Mouse (Mus musculus): ENCODE results near the gene Prcc. TPM values are rescaled to one million over a fixed set of nuclear protein-coding genes. Genes with fewer than 3 reads are reported as not detected.
"Not testable (repeated sequence)": the region's sequence is repeated elsewhere in the genome, so short reads cannot be mapped to it uniquely, and the experiment has no call there.

Prcc gene
- polyA plus RNA-seq, 1 experiment from 2014 or later: 7.1 TPM

DNA sequence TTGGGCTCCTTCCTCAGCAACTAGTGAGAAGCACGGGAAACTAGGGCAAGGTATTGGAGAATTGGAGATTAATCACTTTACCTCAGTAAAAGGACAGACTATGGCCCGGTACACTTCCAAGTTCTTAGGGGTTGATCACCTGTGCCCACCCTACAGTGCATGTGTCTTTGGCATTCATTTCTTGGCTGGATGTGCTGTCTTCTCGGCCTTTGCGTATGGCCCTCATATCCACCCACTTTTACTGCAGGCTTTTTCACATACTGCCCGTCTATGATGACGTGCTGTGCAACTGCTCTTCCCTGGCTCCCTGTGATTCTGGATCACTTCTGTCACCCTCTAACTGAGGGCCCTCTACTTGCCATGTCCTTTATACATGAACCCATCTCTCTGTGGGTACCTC, 1.0 kb upstream of the Prcc start:
- H3K27me3 ChIP-seq (ENCODE audit: control insufficient read depth, insufficient read depth, low read length): no peaks in the 10 kb centered on the region
- peaks cover 5% of the 10 kb centered on the region for H3K4me1 ChIP-seq (replicated peaks; ENCODE audit: control insufficient read depth, insufficient read depth)
- no peak overlapping the region for H3K4me3 ChIP-seq (ENCODE audit: low read depth, low read length)
- H3K4me2 ChIP-seq (replicated peaks; ENCODE audit: low read depth): peak overlapping the region; percentile 53; the same call in 1 of the 2 replicates
- WGBS: 89% methylated on average over 6 of the region's 6 CpGs
- no peak for DNase-seq (ENCODE audit: low spot score)
- no peak for TF ChIP-seq EP300 (optimal IDR thresholded peaks at IDR 0.05)
- H3K27ac ChIP-seq (replicated peaks): no peak overlapping the region
- no peak for ATAC-seq (ENCODE audit: low FRiP score, low TSS enrichment)
- no peak overlapping the region for H3K9ac ChIP-seq (ENCODE audit: low read length)
- H3K9me3 ChIP-seq (ENCODE audit: control insufficient read depth, low read length): no peaks in the 10 kb centered on the region
- H3K36me3 ChIP-seq (ENCODE audit: control insufficient read depth, insufficient read depth, low read length): no peaks in the 10 kb centered on the region

DNA sequence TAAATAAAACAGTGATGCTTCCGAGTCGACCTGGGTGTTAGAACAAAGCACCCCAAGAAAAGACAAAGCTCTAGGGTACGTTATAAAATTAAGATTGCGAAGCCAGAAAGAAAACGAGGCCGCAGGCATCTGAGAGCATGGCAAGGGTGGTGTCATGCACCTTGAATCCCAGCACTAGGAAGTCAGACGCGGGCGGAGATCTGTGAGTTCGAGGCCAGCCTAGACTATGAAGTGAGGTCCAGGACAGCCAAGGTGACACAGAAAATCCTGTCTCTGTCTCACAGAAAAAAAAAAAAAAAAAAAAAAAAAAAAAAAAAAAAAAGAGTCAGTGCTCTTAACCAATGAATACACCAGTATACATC, 577 bp upstream of the Prcc start:
- Histone ChIP-seq H3K4me1 (replicated peaks; ENCODE audit: control insufficient read depth, insufficient read depth) (peaks cover 5% of the 10 kb centered on the region), H3K27ac (replicated peaks) (no peak overlapping the region), H3K4me2 (replicated peaks; ENCODE audit: low read depth) (peak overlapping the region; percentile 53), H3K27me3 (ENCODE audit: control insufficient read depth, insufficient read depth, low read length) (no peaks in the 10 kb centered on the region), H3K36me3 (ENCODE audit: control insufficient read depth, insufficient read depth, low read length) (no peaks in the 10 kb centered on the region), H3K9ac (ENCODE audit: low read length) (peak overlapping the region; percentile 39), H3K4me3 (ENCODE audit: low read depth, low read length) (peak overlapping the region; percentile 90), H3K9me3 (ENCODE audit: control insufficient read depth, low read length) (no peaks in the 10 kb centered on the region)
- TF ChIP-seq EP300 (optimal IDR thresholded peaks at IDR 0.05): no peak
- no peak for TF ChIP-seq CTCF (IDR thresholded peaks at IDR 0.05; ENCODE audit: low read depth)
- ATAC-seq (ENCODE audit: low FRiP score, low TSS enrichment) (no peak), DNase-seq (ENCODE audit: low spot score) (no peak)
- 3% methylated on average over 10 of the region's 10 CpGs for WGBS

DNA sequence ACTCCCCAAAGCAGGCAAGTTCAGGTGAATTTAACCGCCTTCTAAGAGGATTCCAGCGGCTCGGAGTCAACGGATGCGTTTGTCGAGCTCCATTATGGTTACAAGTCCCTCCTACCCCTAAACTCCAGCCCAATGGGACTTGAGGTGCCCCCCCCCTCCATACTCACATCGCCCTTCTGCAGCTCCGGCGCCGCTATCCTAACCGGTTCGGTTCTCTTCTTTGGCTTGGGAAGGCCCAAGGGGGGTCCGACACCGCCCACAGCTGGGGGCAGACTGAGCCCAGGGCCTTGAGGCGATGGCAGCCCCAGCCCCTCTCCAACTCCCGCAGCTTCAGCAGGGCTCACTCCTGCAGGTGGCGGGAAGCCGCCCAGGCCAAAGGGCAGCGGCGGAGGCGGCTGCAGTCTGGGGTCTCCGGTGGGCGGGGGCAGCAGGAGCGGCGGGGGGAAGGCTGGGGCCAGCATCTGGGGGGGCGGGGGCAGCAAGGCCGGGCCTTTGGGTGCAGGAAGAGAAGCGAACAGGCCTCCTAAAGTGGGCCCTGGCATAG, 628 bp downstream of the Prcc start:
- Histone ChIP-seq H3K4me2 (replicated peaks; ENCODE audit: low read depth) (peak overlapping the region; percentile 75), H3K27me3 (ENCODE audit: control insufficient read depth, insufficient read depth, low read length) (no peaks in the 10 kb centered on the region), H3K4me1 (replicated peaks; ENCODE audit: control insufficient read depth, insufficient read depth) (peaks cover 5% of the 10 kb centered on the region), H3K9ac (ENCODE audit: low read length) (peak overlapping the region; percentile 93), H3K36me3 (ENCODE audit: control insufficient read depth, insufficient read depth, low read length) (0 out of 2 replicates have a peak, but pooled peaks cover 5% of the 10 kb centered on the region), H3K9me3 (ENCODE audit: control insufficient read depth, low read length) (no peaks in the 10 kb centered on the region), H3K27ac (replicated peaks) (peak overlapping the region; percentile 89), H3K4me3 (ENCODE audit: low read depth, low read length) (peak overlapping the region; percentile 90)
- under 1% methylated on average over 23 of the region's 28 CpGs for WGBS
- ATAC-seq (ENCODE audit: low FRiP score, low TSS enrichment): peak; percentile 26
- DNase-seq (ENCODE audit: low spot score): peak; percentile 55
- TF ChIP-seq CTCF (IDR thresholded peaks at IDR 0.05; ENCODE audit: low read depth) (0 out of 2 replicates have a peak, but pooled peaks have one; percentile 5), EP300 (optimal IDR thresholded peaks at IDR 0.05) (no peak)

DNA sequence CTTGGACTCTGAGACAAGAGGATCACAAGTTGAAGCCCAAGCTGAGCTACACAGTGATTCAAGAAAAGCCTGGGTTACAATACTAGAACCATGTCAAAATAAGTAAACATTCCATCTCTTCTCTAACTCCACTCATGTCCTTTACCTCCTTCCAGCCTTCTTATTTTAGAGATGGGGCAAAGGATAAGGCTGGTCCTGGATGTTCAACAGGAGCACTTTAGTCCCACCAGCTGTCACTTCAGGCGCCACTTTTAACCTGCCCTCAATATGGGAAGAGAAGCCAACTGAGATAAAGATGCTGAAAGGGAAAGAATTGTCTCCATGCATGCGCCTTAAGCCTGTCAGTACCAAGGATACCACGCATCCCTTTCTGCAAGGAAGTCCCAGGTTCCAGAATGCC, 1.1 kb downstream of the Prcc start:
- H3K27ac ChIP-seq (replicated peaks): no peak overlapping the region
- ATAC-seq (ENCODE audit: low FRiP score, low TSS enrichment): no peak
- 1% methylated on average over 3 of the region's 3 CpGs for WGBS

DNA sequence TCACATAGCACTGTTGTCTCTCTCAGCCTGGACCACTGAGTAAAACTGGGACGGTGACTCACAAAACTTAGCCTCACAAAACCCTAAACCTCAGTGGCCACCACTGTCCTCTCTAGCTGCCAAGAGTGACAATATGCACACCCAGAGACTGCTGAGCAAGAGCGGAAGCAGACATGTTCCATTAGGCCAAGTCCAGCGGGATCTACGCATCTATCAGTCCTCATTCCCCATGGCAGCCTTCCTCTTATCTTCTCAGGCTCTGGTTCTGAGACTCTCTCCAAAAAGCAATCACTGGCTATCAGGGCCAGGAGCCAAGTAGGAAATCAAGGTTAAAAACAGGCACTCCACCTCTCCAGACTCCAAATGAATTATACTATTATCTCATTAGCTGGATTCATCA, 7.7 kb downstream of the Prcc start:
- no peak for TF ChIP-seq CTCF (IDR thresholded peaks at IDR 0.05; ENCODE audit: low read depth)
- TF ChIP-seq EP300 (optimal IDR thresholded peaks at IDR 0.05): no peak

More for the DNA sequence above, 1.1 kb downstream of the Prcc start:
- H3K9ac ChIP-seq (ENCODE audit: low read length): peak overlapping the region; percentile 93
- TF ChIP-seq CTCF (IDR thresholded peaks at IDR 0.05; ENCODE audit: low read depth): no peak
- no peak for TF ChIP-seq EP300 (optimal IDR thresholded peaks at IDR 0.05)
- H3K9me3 ChIP-seq (ENCODE audit: control insufficient read depth, low read length): no peaks in the 10 kb centered on the region
- DNase-seq (ENCODE audit: low spot score): no peak
- H3K4me1 ChIP-seq (replicated peaks; ENCODE audit: control insufficient read depth, insufficient read depth): peaks cover 5% of the 10 kb centered on the region
- no peaks in the 10 kb centered on the region for H3K27me3 ChIP-seq (ENCODE audit: control insufficient read depth, insufficient read depth, low read length)
- H3K36me3 ChIP-seq (ENCODE audit: control insufficient read depth, insufficient read depth, low read length): 0 out of 2 replicates have a peak, but pooled peaks cover 5% of the 10 kb centered on the region
- H3K4me2 ChIP-seq (replicated peaks; ENCODE audit: low read depth): peak overlapping the region; percentile 75
- peak overlapping the region; percentile 90 for H3K4me3 ChIP-seq (ENCODE audit: low read depth, low read length)

DNA sequence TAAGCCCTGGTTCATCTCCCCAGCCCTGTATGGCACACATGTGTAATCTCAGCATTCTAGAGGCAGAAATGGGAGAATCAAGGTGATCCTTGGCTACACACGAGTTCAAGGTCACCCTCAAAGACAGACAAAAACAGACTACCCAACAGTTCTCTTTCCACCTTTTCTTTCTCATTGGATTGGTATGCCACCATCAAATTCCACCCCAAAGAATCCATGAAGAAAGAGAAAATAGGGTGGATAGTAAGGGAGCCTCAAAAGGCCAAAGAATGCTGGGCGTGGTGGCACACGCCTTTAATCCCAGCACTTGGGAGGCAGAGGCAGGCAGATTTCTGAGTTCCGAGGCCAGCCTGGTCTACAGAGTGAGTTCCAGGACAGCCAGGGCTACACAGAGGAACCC, 21.3 kb downstream of the Prcc start:
- H3K4me1 ChIP-seq (replicated peaks; ENCODE audit: control insufficient read depth, insufficient read depth); ATAC-seq (ENCODE audit: low FRiP score, low TSS enrichment); DNase-seq (ENCODE audit: low spot score); H3K9me3 ChIP-seq (ENCODE audit: control insufficient read depth, low read length); H3K9ac ChIP-seq (ENCODE audit: low read length); H3K4me2 ChIP-seq (replicated peaks; ENCODE audit: low read depth); H3K4me3 ChIP-seq (ENCODE audit: low read depth, low read length); H3K27ac ChIP-seq (replicated peaks); H3K27me3 ChIP-seq (ENCODE audit: control insufficient read depth, insufficient read depth, low read length): not testable (repeated sequence)
- peaks cover 35% of the 10 kb centered on the region for H3K36me3 ChIP-seq (ENCODE audit: control insufficient read depth, insufficient read depth, low read length)
- 91% methylated on average over 4 of the region's 4 CpGs for WGBS

More for the DNA sequence above, 7.7 kb downstream of the Prcc start:
- no peak overlapping the region for H3K27ac ChIP-seq (replicated peaks)
- H3K4me1 ChIP-seq (replicated peaks; ENCODE audit: control insufficient read depth, insufficient read depth): no peaks in the 10 kb centered on the region
- no peak overlapping the region for H3K4me3 ChIP-seq (ENCODE audit: low read depth, low read length)
- DNase-seq (ENCODE audit: low spot score) (no peak), ATAC-seq (ENCODE audit: low FRiP score, low TSS enrichment) (no peak)
- peaks cover 5% of the 10 kb centered on the region; the same call in 1 of the 2 replicates for H3K36me3 ChIP-seq (ENCODE audit: control insufficient read depth, insufficient read depth, low read length)
- H3K27me3 ChIP-seq (ENCODE audit: control insufficient read depth, insufficient read depth, low read length): no peaks in the 10 kb centered on the region
- 86% methylated on average over 4 of the region's 4 CpGs for WGBS
- H3K9me3 ChIP-seq (ENCODE audit: control insufficient read depth, low read length): no peaks in the 10 kb centered on the region
- no peak overlapping the region for H3K9ac ChIP-seq (ENCODE audit: low read length)
- no peak overlapping the region for H3K4me2 ChIP-seq (replicated peaks; ENCODE audit: low read depth)
